Mouse (Mus musculus): ENCODE measurements around the gene Olfr9. TPM values are rescaled to one million over a fixed set of nuclear protein-coding genes. Genes with fewer than 3 reads are reported as not detected.

Gene Olfr9
- polyA plus RNA-seq, 1 experiment = not detected

DNA sequence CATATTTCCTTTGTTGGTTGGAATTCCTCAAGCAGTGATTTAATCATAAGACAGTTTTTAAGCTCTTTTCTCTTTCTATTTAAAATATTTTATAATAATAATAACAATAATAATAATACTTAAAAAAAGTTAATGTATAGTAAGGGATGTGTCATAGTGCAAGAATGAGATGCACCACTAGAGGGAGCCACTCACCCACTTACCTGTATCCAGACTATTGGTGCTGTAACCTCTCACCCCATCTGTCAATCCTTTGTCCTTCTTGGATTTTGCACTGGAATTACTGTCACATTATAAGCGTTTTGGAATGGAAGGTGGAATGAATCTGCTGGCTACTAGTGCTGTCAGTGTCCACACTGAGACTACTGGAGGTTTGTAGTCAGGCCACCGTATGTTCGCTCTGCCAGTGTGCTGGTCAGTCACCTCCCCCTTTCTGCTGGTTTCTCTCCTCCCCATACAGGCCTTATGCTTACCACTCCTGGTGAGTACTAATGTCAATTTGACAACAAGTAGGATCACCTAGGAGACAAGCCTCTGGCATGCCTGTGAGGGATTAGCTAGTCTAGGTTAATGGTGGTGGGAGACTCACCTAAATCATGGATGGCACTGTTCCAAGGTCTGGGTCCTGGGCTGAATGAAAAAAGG is 36.9 kb downstream of the Olfr9 start:
- no peaks in the 10 kb centered on the region for H3K27me3 ChIP-seq (ENCODE audit: control insufficient read depth, insufficient read depth, insufficient read length)
- H3K79me3 ChIP-seq (ENCODE audit: low read depth) = no peaks in the 10 kb centered on the region
- no peaks in the 10 kb centered on the region for H3K79me2 ChIP-seq (ENCODE audit: control insufficient read depth, insufficient read depth)
- TF ChIP-seq MYOD1 (IDR thresholded peaks at IDR 0.05; ENCODE audit: control insufficient read depth, insufficient read length, low read depth) (no peak), CTCF (IDR thresholded peaks at IDR 0.05; ENCODE audit: control insufficient read depth, insufficient read depth, insufficient read length) (peak; percentile 18)
- H3ac ChIP-seq (ENCODE audit: control insufficient read depth, insufficient read length, low read depth) = no peak overlapping the region
- no peaks in the 10 kb centered on the region for H3K36me3 ChIP-seq (ENCODE audit: control insufficient read depth, insufficient read depth)
- no peak overlapping the region for H3K4me3 ChIP-seq (ENCODE audit: insufficient read depth, poor library complexity, severe bottlenecking)

DNA sequence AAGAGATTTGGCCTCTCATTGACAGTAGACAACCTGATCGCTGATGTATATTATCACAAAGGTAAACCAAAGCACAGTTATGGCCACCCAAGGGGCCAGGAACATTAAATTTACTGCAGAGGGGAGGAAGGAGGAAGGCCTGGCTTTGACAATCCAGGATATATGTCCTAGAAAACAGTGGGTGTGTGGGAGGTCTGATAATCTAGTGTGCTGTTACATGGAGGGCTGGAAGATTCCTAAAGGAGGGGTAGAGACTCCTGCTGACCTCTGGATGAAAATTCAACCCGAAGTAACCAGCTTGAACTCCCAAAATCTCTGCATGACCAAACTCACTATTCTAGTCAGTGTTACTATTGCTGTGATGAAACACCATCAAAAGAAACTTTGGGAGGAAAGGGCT is 39.1 kb downstream of the Olfr9 start:
- no peaks in the 10 kb centered on the region for H3K27me3 ChIP-seq (ENCODE audit: control insufficient read depth, insufficient read depth, insufficient read length)
- TF ChIP-seq MYOG (IDR thresholded peaks at IDR 0.05; ENCODE audit: control insufficient read depth, extremely low read depth, insufficient read length) (no peak), MAX (IDR thresholded peaks at IDR 0.05) (no peak), MYOD1 (IDR thresholded peaks at IDR 0.05; ENCODE audit: control insufficient read depth, insufficient read length, low read depth) (no peak), FOSL1 (IDR thresholded peaks at IDR 0.05; ENCODE audit: insufficient read depth, low read length, poor library complexity, severe bottlenecking) (no peak), CTCF (IDR thresholded peaks at IDR 0.05; ENCODE audit: control insufficient read depth, insufficient read depth, insufficient read length) (no peak), CEBPB (IDR thresholded peaks at IDR 0.05; ENCODE audit: low read depth) (no peak)
- H3K79me2 ChIP-seq (ENCODE audit: control insufficient read depth, insufficient read depth) = no peaks in the 10 kb centered on the region
- H3K79me3 ChIP-seq (ENCODE audit: low read depth) = no peaks in the 10 kb centered on the region
- no peak overlapping the region for H3K4me3 ChIP-seq (ENCODE audit: insufficient read depth, poor library complexity, severe bottlenecking)
- H3K36me3 ChIP-seq (ENCODE audit: control insufficient read depth, insufficient read depth) = no peaks in the 10 kb centered on the region
- no peak overlapping the region for H3ac ChIP-seq (ENCODE audit: control insufficient read depth, insufficient read length, low read depth)

- Histone ChIP-seq H3K4me3 (ENCODE audit: insufficient read depth, poor library complexity, severe bottlenecking) (no peak within 1 kb of the TSS), H3K79me2 (ENCODE audit: control insufficient read depth, insufficient read depth) (no peaks in the 10 kb centered on the region), H3K27me3 (ENCODE audit: control insufficient read depth, insufficient read depth, insufficient read length) (no peaks in the 10 kb centered on the region), H3ac (ENCODE audit: control insufficient read depth, insufficient read length, low read depth) (no peak within 1 kb of the TSS), H3K36me3 (ENCODE audit: control insufficient read depth, insufficient read depth) (no peaks in the 10 kb centered on the region), H3K79me3 (ENCODE audit: low read depth) (no peaks in the 10 kb centered on the region)
- TF ChIP-seq CTCF (IDR thresholded peaks at IDR 0.05; ENCODE audit: control insufficient read depth, insufficient read depth, insufficient read length) (no peak), MYOD1 (IDR thresholded peaks at IDR 0.05; ENCODE audit: control insufficient read depth, insufficient read length, low read depth) (no peak), FOSL1 (IDR thresholded peaks at IDR 0.05; ENCODE audit: insufficient read depth, low read length, poor library complexity, severe bottlenecking) (no peak), MAX (IDR thresholded peaks at IDR 0.05) (no peak), CEBPB (IDR thresholded peaks at IDR 0.05; ENCODE audit: low read depth) (no peak), USF1 (IDR thresholded peaks at IDR 0.05; ENCODE audit: low read depth) (no peak), MYOG (IDR thresholded peaks at IDR 0.05; ENCODE audit: control insufficient read depth, extremely low read depth, insufficient read length) (no peak)
These were observed 50.6 kb downstream of the Olfr9 start, which contains the start of gene Olfr764-ps1 for GRCm38 (mm10) chr10:129039796-129040195. Gene Olfr764-ps1, minus strand, starts transcription at chr10:129039896.

Other genes starting within 250 kb of the Olfr9 start
- 7.3 TPM for gene Dgka, start 244.6 kb upstream of the Olfr9 start, polyA plus RNA-seq (2012; fragmentation: generic; extraction: Trizol)
- 38.0 TPM for gene Pym1, start 241.5 kb upstream of the Olfr9 start, polyA plus RNA-seq (2012; fragmentation: generic; extraction: Trizol)
- 1.7 TPM for gene Mmp19, start 198.5 kb upstream of the Olfr9 start, polyA plus RNA-seq (2012; fragmentation: generic; extraction: Trizol)
- 31.2 TPM for gene Dnajc14, start 185.4 kb upstream of the Olfr9 start, polyA plus RNA-seq (2012; fragmentation: generic; extraction: Trizol)
- gene Tmem198b, start 185.1 kb upstream of the Olfr9 start, polyA plus RNA-seq (2012; fragmentation: generic; extraction: Trizol) = 15.1 TPM
- 56.6 TPM for gene Sarnp, start 172.1 kb upstream of the Olfr9 start, polyA plus RNA-seq (2012; fragmentation: generic; extraction: Trizol)
- 41.1 TPM for gene Ormdl2, start 167.8 kb upstream of the Olfr9 start, polyA plus RNA-seq (2012; fragmentation: generic; extraction: Trizol)
- gene Gdf11, start 97.7 kb upstream of the Olfr9 start, polyA plus RNA-seq (2012; fragmentation: generic; extraction: Trizol) = 17.0 TPM
- 2,043 TPM for gene Cd63, start 88.4 kb upstream of the Olfr9 start, polyA plus RNA-seq (2012; fragmentation: generic; extraction: Trizol)
- gene Rdh5, start 66.5 kb upstream of the Olfr9 start, polyA plus RNA-seq (2012; fragmentation: generic; extraction: Trizol) = 12.6 TPM
- gene Bloc1s1, start 65.4 kb upstream of the Olfr9 start, polyA plus RNA-seq (2012; fragmentation: generic; extraction: Trizol) = 204 TPM
- gene Itga7, start 55.6 kb upstream of the Olfr9 start, polyA plus RNA-seq (2012; fragmentation: generic; extraction: Trizol) = 100 TPM
- not detected for gene Mettl7b, start 28.4 kb upstream of the Olfr9 start, polyA plus RNA-seq (2012; fragmentation: generic; extraction: Trizol)
- not detected for gene Olfr763, start 21.4 kb downstream of the Olfr9 start, polyA plus RNA-seq (2012; fragmentation: generic; extraction: Trizol)
- not detected for gene Olfr764-ps1, start 50.5 kb downstream of the Olfr9 start, polyA plus RNA-seq (2012; fragmentation: generic; extraction: Trizol)
- gene Olfr765, start 60.6 kb downstream of the Olfr9 start, polyA plus RNA-seq (2012; fragmentation: generic; extraction: Trizol) = not detected
- gene Olfr766-ps1, start 79.5 kb downstream of the Olfr9 start, polyA plus RNA-seq (2012; fragmentation: generic; extraction: Trizol) = not detected
- not detected for gene Olfr767, start 93.5 kb downstream of the Olfr9 start, polyA plus RNA-seq (2012; fragmentation: generic; extraction: Trizol)
- gene Olfr768, start 109.9 kb downstream of the Olfr9 start, polyA plus RNA-seq (2012; fragmentation: generic; extraction: Trizol) = not detected
- not detected for gene Olfr769, start 128.4 kb downstream of the Olfr9 start, polyA plus RNA-seq (2012; fragmentation: generic; extraction: Trizol)
- gene Olfr770, start 149.6 kb downstream of the Olfr9 start, polyA plus RNA-seq (2012; fragmentation: generic; extraction: Trizol) = not detected
- gene Olfr771, start 175.3 kb downstream of the Olfr9 start, polyA plus RNA-seq (2012; fragmentation: generic; extraction: Trizol) = not detected
- gene Olfr772, start 188.5 kb downstream of the Olfr9 start, polyA plus RNA-seq (2012; fragmentation: generic; extraction: Trizol) = not detected
- not detected for gene Olfr773, start 198.0 kb downstream of the Olfr9 start, polyA plus RNA-seq (2012; fragmentation: generic; extraction: Trizol)
- not detected for gene Olfr774, start 246.8 kb downstream of the Olfr9 start, polyA plus RNA-seq (2012; fragmentation: generic; extraction: Trizol)